Mouse (Mus musculus) adrenal gland, postnatal 36 days (tissue): ENCODE data around the gene Me3. TPM values are rescaled to one million over a fixed set of nuclear protein-coding genes. Genes with fewer than 3 reads are reported as not detected.

Experiments used
- DNase-seq, 2 experiments: peaks; one replicate each; pipeline ENCODE4 v3.0.0; 2021; ENCODE audit warnings: mixed read lengths in 1 of 2
- long read RNA-seq, 2 experiments: library from polyadenylated mRNA; stranded (forward); transcript quantifications; one replicate each; pipeline ENCODE4 v2.0.0; 2021; ENCODE audit warnings: borderline sequencing depth in 2 of 2
- total RNA-seq, 2 experiments: library from RNA; stranded (reverse); gene quantifications; 2 replicates each; pipeline ENCODE4 v1.2.3; 2021

The Me3 gene
- 10 to 100 TPM; 11.2 to 25.8 TPM for total RNA-seq
- long read RNA-seq, experiment 1, full-length matches to known transcripts = 23 of 38 reads
- long read RNA-seq, experiment 1, partial matches to known transcripts = 6 of 38 reads
- long read RNA-seq, experiment 1, other reads (novel, unspliced or antisense) = 9 of 38 reads
- long read RNA-seq, experiment 2, full-length matches to known transcripts = 12 of 13 reads
- long read RNA-seq, experiment 2, partial matches to known transcripts = 0 of 13 reads
- long read RNA-seq, experiment 2, other reads (novel, unspliced or antisense) = 1 of 13 reads

DNA sequence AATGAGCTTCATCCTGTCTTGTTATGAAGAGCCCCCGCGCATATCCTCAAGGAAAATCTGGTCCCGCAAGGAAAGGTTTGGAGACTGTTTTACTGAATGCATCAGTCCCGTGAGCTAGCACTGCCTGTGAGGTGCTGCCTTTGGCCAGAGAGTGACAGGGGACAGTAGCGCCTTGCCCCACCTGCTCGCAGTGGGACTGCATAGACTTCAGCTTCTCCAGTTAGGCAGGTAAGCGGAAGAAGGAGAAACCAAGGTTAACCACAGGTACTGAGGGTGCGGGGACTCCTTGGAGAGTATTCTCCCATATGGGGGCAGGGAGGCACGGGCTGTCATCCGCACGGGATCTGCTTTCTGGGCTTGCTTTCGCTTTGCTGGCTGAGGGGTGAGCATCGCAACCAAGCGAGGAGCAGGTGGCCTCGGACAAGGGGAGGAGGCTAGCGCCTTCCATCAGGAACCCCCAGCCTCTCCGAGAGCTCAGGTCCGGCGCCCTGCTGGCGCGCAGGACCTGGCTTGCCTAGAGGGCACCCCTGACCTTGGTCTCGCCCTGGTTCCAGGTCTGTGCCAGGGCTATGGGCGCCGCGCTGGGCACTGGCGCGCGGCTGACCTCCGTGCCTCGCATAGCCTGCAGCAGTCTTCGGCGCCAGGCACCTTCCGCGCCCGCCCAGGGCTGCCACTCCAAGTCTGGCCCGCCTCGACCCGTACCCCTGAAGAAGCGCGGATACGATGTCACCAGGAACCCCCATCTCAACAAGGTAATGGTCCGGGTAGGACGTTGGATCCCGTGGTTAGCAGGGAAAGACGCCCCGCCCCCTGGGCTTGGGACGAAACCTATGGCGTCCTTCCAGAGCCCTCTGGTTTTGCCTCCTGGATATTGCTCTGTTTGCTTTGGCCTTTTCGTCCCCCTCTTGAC, at the start of gene Me3:
TSS of gene Me3 (plus strand) at position 51 of the 910 bp plus-strand sequence.
- DNase-seq = peak; percentile 76 to 85

GRCm38 (mm10) chr7:89590039-89590438, 42.2 kb upstream of the Me3 start:
- DNase-seq = no peak

DNA sequence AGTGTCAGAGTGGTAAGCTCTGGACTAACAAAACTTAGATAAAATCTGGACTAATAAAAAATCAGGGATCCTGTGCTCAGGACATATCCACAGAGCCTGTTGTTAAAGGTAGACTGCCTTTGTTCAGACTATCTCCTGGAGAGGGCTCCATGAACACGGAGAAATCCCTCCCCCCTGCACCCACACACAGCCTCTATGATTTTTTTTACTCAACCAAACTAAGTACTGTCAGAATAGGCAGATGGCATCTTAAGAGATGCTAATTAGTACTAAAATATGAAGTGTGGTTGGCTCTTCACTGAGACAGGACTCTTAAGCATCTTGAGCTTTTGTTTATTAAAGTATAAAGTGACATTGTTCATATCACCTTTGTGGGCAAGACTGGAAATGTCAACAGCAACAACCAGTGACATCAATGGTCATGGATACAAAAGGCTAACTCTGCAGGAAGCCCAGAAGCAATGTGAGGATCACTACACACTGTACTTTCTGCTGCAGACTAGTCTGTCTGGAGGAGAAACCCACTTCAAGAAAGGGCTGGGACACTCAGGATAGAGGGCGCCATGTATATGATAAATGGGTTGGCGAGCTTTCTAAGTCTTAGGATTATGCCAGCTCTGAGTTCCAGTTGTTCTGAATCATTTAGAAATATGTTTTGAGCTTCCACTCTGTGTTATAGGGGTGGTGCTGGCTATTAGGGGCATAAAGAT, 41.5 kb upstream of the Me3 start:
- DNase-seq = no peak

- DNase-seq = no peak
Observed at GRCm38 (mm10) chr7:89595813-89596212, 36.4 kb upstream of the Me3 start.

- DNase-seq = no peak
Observed at GRCm38 (mm10) chr7:89605589-89606536, 26.3 kb upstream of the Me3 start.

DNA sequence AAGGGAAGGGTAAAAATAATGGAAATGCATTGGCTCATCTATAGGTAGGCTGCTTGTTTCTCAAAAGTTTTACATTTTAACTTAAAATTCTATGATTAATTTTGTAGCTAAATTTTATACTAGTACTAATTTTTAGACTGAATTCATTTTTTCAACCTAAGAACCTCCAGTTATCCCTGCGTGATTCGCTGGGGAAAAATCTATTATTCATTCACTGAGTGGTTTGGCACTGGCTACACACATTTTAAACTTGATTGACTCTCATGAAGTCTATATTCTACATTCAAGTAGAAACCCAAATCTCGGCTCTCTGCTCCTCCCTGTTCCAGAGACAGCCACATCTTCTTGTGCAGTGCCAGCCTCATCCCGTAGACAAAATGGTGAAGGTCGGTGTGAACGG, 24.9 kb upstream of the Me3 start:
- DNase-seq = no peak

DNA sequence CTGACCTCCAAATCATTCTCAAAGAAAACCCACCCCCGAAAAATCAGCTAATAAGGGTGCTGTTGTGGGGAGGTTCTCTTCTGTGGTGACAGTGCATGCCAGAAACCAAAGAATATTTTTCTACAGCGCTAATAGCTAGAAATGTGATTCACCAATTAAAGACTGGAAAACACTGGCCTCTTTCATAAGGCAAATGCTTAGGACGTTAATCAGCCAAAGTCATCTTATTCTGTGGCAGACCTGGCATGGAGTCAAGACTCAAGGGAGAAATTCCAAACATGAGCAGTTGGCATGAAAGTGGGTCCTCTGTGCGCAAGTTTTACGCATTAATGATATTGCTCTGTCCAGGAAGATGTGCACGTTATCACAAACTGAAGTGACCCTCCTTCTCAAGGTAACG, 21.0 kb upstream of the Me3 start:
- DNase-seq = no peak

- no peak for DNase-seq
Observed at GRCm38 (mm10) chr7:89616235-89616634, 16.0 kb upstream of the Me3 start.

DNA sequence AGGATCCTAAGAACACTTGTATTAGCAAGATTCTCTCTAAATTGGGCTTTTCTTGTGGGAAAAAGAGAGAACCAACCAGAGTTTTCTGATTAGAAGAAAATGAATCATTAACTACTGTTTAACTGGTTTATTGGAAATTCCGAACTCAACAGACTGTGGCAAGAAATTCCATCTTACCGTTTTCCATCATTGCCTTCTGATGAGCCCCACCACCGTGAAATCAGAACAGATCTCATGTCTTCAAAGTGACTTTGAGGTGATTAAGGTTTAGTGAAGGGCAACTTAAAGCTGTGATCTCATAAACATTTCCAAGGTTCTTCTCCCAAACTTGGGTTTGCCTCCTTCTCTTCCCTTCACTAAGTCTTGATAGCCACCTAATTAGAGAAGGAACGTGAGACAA, 8.9 kb upstream of the Me3 start:
- DNase-seq = no peak

- DNase-seq = no peak
Observed at GRCm38 (mm10) chr7:89627393-89627792, 4.8 kb upstream of the Me3 start.

DNA sequence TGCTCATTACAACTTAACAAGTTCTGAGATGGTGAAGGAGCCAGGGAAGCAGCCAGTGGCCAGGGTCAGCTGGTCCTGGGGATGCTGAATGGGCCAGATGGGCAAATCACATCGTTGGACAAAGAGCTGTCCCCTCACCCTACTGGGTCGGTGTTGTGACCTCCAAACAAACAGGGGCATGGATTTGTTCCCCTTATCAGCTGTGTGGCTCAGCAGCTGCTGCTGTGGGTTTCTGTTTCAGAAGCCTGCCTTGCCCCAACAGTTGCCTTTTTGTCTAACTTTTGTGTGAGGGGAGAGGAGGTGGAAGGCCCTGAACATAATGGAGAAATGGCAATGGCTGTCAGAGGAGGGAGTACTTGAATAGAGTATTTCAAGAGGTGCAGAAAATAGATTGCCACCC, 4.2 kb upstream of the Me3 start:
- peak in 1 of 2 experiments; percentile 1 for DNase-seq

DNA sequence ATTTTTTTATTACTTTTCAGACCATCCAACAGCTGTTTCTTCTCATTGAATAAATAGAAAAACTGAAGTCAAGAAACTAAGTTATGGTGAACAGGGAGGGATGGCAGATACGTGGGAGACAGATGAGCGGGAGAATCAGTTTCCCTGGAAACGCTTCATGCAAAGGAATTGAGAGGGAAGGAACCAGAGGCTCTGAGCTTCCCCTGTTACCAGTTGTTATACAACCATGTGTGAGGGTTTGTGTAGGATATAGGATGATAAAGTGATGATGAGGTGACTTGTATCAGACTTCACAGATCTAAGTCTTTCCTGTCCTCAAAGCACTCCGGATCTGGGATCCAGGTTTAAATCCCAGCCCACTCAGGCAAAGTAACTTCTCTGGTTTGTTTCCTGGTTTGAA, 3.2 kb upstream of the Me3 start:
- DNase-seq = no peak

DNA sequence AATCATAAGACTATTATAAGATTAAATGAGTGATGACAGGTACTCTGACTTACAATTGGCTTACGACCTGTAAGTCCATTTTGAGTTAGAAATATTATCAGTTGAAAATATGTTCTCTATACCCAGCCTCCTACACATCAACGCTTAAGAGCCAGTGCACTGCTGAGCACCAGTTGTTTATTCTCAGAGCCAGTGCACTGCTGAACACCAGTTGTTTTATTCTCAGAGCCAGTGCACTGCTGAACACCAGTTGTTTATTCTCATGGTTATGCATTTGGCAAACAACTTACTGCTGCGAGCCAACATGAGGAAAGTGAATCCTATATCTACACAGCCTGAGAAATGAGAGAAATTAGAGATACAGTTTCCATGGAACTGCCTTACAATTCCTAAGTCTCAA, 2.3 kb upstream of the Me3 start:
- DNase-seq = no peak

- no peak for DNase-seq
Observed at GRCm38 (mm10) chr7:89630796-89631195, 1.4 kb upstream of the Me3 start.

- DNase-seq = no peak
Observed at GRCm38 (mm10) chr7:89640533-89640932, 8.3 kb downstream of the Me3 start.

GRCm38 (mm10) chr7:89640944-89641661, 8.9 kb downstream of the Me3 start:
- peak in 1 of 2 experiments; percentile 11 for DNase-seq

GRCm38 (mm10) chr7:89645015-89645414, 12.8 kb downstream of the Me3 start:
- no peak for DNase-seq

GRCm38 (mm10) chr7:89647864-89648263, 15.7 kb downstream of the Me3 start:
- no peak for DNase-seq

DNA sequence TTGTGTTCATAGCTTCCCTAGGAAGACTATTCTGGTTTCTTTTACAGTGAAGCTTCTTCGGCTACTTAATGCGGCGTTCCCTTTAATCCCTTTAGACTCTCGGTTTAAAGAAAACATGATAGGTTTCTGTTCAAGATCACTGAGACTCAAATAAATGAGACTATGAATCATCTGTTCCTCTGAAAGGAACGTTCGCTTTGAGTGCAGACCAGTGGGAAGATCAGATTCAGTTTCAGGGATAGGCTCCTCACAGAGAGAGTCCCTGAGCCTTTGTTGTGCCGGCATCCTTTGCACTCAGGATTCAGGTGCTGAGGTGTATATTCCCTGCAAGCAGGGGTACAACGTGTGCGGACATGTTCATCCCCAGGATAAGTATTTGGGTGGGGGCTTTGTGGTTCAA, 25.0 kb downstream of the Me3 start:
- DNase-seq = no peak

DNA sequence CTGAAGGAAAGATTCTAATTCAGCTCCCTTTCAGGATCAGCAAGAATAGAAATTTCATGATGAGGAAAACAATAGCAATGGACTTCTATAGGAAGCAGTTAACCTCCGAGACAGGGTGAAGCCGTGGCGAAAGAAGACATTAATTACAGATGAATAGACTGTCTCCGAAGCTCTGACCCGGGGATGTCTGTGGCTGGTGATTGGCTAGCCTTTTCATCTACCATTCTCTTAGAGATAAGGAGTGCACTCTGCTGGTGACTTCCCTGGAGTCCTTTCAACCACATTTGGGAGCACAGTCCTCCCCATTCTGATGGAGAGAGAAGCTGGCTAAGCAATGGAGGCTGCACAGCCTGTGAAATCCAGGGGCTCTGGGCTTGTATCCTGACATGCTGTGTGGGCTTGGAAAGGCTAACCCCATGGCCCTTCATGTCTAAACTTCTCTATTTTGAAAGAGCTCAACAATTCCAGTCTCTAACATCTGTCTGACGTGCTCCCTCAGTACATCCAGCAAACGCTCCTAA, 25.6 kb downstream of the Me3 start:
- no peak for DNase-seq

GRCm38 (mm10) chr7:89664197-89664596, 32.0 kb downstream of the Me3 start:
- DNase-seq = peak; percentile 16 to 53
